Comparison of ENCODE assay signal across 10 mouse cellular contexts in the genomic region with DNA sequence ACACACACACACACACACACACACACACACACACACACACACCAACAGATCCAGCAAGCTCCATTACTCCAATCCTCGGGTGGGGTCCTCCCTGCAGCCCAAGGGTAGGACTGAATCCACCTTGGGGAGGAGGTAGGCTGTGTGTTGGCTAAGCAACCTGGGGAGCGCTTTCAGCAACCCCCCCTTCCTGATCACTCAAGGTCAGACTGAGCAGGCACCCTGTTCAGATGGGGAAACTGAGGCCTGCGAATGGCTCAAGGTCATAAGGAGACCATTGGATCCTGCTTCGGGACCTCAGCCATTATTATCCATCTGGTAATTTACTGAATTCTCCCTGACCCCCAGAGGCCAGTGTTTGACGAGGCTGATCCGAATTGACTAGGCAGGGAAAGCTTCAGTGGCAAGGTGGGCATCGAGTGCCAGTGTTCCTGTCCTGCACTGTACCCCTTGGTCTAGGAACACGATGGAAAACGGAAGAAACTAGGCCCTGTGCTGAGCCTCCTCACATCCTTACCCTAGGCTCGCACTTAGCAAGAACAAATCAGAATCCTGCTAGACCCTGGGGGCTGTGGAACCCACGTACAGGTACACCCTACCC. TPM values are rescaled to one million over a fixed set of nuclear protein-coding genes. Genes with fewer than 3 reads are reported as not detected.
DNase-seq lines count a peak whose midpoint lies in the region; ATAC-seq lines count a peak whose summit lies in the region.
"Had no signal": no experiment of that assay in that cellular context is flagged by ENCODE, and none has a peak within 500 bp of the region (broad histone marks: within the 10 kb centered on the region; RNA-seq: fewer than 3 reads in every experiment).

No protein-coding gene starts in this region.

- H3K9me3 ChIP-seq in kidney, embryonic 16.5 days (ENCODE audit: low read length) = no peaks in the 10 kb centered on the region
- H3K9me3 ChIP-seq in embryonic facial prominence, embryonic 13.5 days = no peaks in the 10 kb centered on the region
- H3K9me3 ChIP-seq in hindbrain, embryonic 16.5 days (ENCODE audit: control insufficient read depth, low read length) = no peaks in the 10 kb centered on the region
- H3K9me3 ChIP-seq in midbrain, embryonic 16.5 days (replicated peaks; ENCODE audit: control insufficient read depth, low read length, poor library complexity, severe bottlenecking) = no peaks in the 10 kb centered on the region

- H3K9ac ChIP-seq in kidney, embryonic 16.5 days (replicated peaks; ENCODE audit: low read length) = peak overlapping the region; percentile 95
- peak overlapping the region; percentile 94 for H3K9ac ChIP-seq in embryonic facial prominence, embryonic 13.5 days
- peak overlapping the region; percentile 99 for H3K9ac ChIP-seq in hindbrain, embryonic 16.5 days (ENCODE audit: low read depth, low read length)
- H3K9ac ChIP-seq in midbrain, embryonic 16.5 days (ENCODE audit: low read depth, low read length) = peak overlapping the region; percentile 99

- peak overlapping the region; percentile 64 for H3K4me2 ChIP-seq in kidney, embryonic 16.5 days (replicated peaks; ENCODE audit: low read depth, low read length)
- H3K4me2 ChIP-seq in embryonic facial prominence, embryonic 13.5 days = peak overlapping the region; percentile 96
- peak overlapping the region; percentile 96 for H3K4me2 ChIP-seq in hindbrain, embryonic 16.5 days (ENCODE audit: low read length)
- H3K4me2 ChIP-seq in midbrain, embryonic 16.5 days (ENCODE audit: low read length) = peak overlapping the region; percentile 97

- peaks cover 17% of the 10 kb centered on the region for H3K36me3 ChIP-seq in kidney, embryonic 16.5 days (ENCODE audit: insufficient read depth, low read length)
- H3K36me3 ChIP-seq in embryonic facial prominence, embryonic 13.5 days = peaks cover 33% of the 10 kb centered on the region
- peaks cover 10% of the 10 kb centered on the region for H3K36me3 ChIP-seq in hindbrain, embryonic 16.5 days (ENCODE audit: control insufficient read depth, insufficient read depth, low read length)
- H3K36me3 ChIP-seq in midbrain, embryonic 16.5 days (ENCODE audit: control insufficient read depth, insufficient read depth, low read length) = peaks cover 5% of the 10 kb centered on the region; the same call in 1 of the 2 replicates

- H3K4me1 ChIP-seq in kidney, embryonic 16.5 days (ENCODE audit: insufficient read depth, low read length) = peaks cover 83% of the 10 kb centered on the region
- peaks cover 79% of the 10 kb centered on the region for H3K4me1 ChIP-seq in embryonic facial prominence, embryonic 13.5 days
- H3K4me1 ChIP-seq in hindbrain, embryonic 16.5 days (ENCODE audit: control insufficient read depth, insufficient read depth, low read depth, low read length) = peaks cover 75% of the 10 kb centered on the region
- peaks cover 56% of the 10 kb centered on the region for H3K4me1 ChIP-seq in midbrain, embryonic 16.5 days (ENCODE audit: control insufficient read depth, insufficient read depth, low read length)

- H3K27ac ChIP-seq in kidney, embryonic 16.5 days (ENCODE audit: low read length) = 0 out of 2 replicates have a peak overlapping the region, but pooled peaks have one; percentile 1
- H3K27ac ChIP-seq in embryonic facial prominence, embryonic 13.5 days = peak overlapping the region; percentile 91
- H3K27ac ChIP-seq in hindbrain, embryonic 16.5 days (ENCODE audit: low read depth, low read length) = peak overlapping the region; percentile 98
- H3K27ac ChIP-seq in midbrain, embryonic 16.5 days (ENCODE audit: low read length) = peak overlapping the region; percentile 97
- H3K27ac ChIP-seq: macrophage had no signal

- no peak for ATAC-seq in kidney, embryonic 16.5 days (ENCODE audit: low FRiP score, low TSS enrichment)
- ATAC-seq in embryonic facial prominence, embryonic 13.5 days (ENCODE audit: insufficient number of reproducible peaks, insufficient read depth, low FRiP score, low TSS enrichment, low read depth) = no peak
- ATAC-seq in hindbrain, embryonic 16.5 days = no peak
- 0 out of 2 replicates have a peak, but pooled peaks have one; percentile 12 for ATAC-seq in midbrain, embryonic 16.5 days
- ATAC-seq: Patski had no signal

- H3K27me3 ChIP-seq in kidney, embryonic 16.5 days (ENCODE audit: insufficient read depth, low read length) = no peaks in the 10 kb centered on the region
- H3K27me3 ChIP-seq in embryonic facial prominence, embryonic 13.5 days = no peaks in the 10 kb centered on the region
- H3K27me3 ChIP-seq in hindbrain, embryonic 16.5 days (replicated peaks; ENCODE audit: control insufficient read depth, insufficient read depth, low read length) = no peaks in the 10 kb centered on the region
- H3K27me3 ChIP-seq in midbrain, embryonic 16.5 days (ENCODE audit: control insufficient read depth, insufficient read depth, low read depth, low read length) = no peaks in the 10 kb centered on the region
- H3K27me3 ChIP-seq: Patski had no signal

- H3K4me3 ChIP-seq in kidney, embryonic 16.5 days (ENCODE audit: low read length) = peak overlapping the region; percentile 85
- peak overlapping the region; percentile 77 for H3K4me3 ChIP-seq in embryonic facial prominence, embryonic 13.5 days
- H3K4me3 ChIP-seq in hindbrain, embryonic 16.5 days (ENCODE audit: low read length) = peak overlapping the region; percentile 87
- H3K4me3 ChIP-seq in midbrain, embryonic 16.5 days (ENCODE audit: low read depth, low read length) = peak overlapping the region; percentile 89

- 34% methylated on average over 11 of the region's 11 CpGs for WGBS in kidney, embryonic 16.5 days
- WGBS in embryonic facial prominence, embryonic 13.5 days = 33% methylated on average over 11 of the region's 11 CpGs
- 32% methylated on average over 11 of the region's 11 CpGs for WGBS in hindbrain, embryonic 16.5 days
- WGBS in midbrain, embryonic 16.5 days = 33% methylated on average over 11 of the region's 11 CpGs

- intact Hi-C loops in left cerebral cortex, postnatal 10 days (cut with DNase I) = loop anchor here (2.0 kb wide), 2 partner anchors 68 to 76 kb away; no protein-coding TSS in a partner anchor

- DNase-seq in kidney, postnatal 36 days = no peak
- DNase-seq in left cerebral cortex, postnatal 10 days (ENCODE audit: extremely low spot score in 1 of 2, low spot score in 2 of 2) = no peak
- DNase-seq in right cerebral cortex, adult 2 months (ENCODE audit: low spot score in 2 of 2) = no peak
- no peak for DNase-seq in spleen, adult 18-20 months

RNA-seq across cellular contexts. Expression of a gene that starts 1.2 kb away (rescaled TPM):
- 9.1 and 9.2 TPM in 2 replicates for polyA plus RNA-seq in kidney, embryonic 16.5 days (2015; fragmentation: Nextera tagmentation; extraction: Ambion mirVana)
- 11.0 and 12.6 TPM in 2 replicates for polyA plus RNA-seq in embryonic facial prominence, embryonic 13.5 days (2015; fragmentation: Nextera tagmentation; extraction: Ambion mirVana)
- 26.4 and 28.8 TPM in 2 replicates for polyA plus RNA-seq in hindbrain, embryonic 16.5 days (2015; fragmentation: Nextera tagmentation; extraction: Ambion mirVana)
- polyA plus RNA-seq in midbrain, embryonic 16.5 days (2015; fragmentation: Nextera tagmentation; extraction: Ambion mirVana) = 24.5 and 24.9 TPM in 2 replicates
- total RNA-seq in left cerebral cortex, postnatal 10 days (2021) = 100 to 1,000 TPM; 214 to 236 TPM

Comparison
In these comparisons a context has a peak if more than half of its experiments do, and no peak if none do; other contexts are left out.
1. H3K27ac ChIP-seq: peak in every context shown above with its lines; median percentile 98 in hindbrain, embryonic 16.5 days; 97 in midbrain, embryonic 16.5 days; 91 in embryonic facial prominence, embryonic 13.5 days; 1 in kidney, embryonic 16.5 days.